Mouse (Mus musculus) CD4-positive, CD25-positive, alpha-beta regulatory T cell, adult 4 months (primary cell): Measurements from ENCODE around the gene Slc2a13. TPM values are rescaled to one million over a fixed set of nuclear protein-coding genes. Genes with fewer than 3 reads are reported as not detected.

Experiments
- ATAC-seq: one replicate; pipeline ENCODE4 v1.8.0; 2017
- polyA plus RNA-seq, 2 experiments: library from polyadenylated mRNA; unstranded; fragments of 100-300 nt; shearing (Covaris generic); gene quantifications; one replicate each; pipeline ENCODE4 v1.2.1; 2017

Gene Slc2a13
- polyA plus RNA-seq, 2 experiments from 2014 or later = not detected

- no peak for ATAC-seq
Observed at GRCm38 (mm10) chr15:91260578-91260977, 312.5 kb downstream of the Slc2a13 start.

- ATAC-seq = no peak
Observed at GRCm38 (mm10) chr15:91257140-91257539, 315.9 kb downstream of the Slc2a13 start.

- ATAC-seq = no peak
Observed at GRCm38 (mm10) chr15:91255308-91255707, 317.8 kb downstream of the Slc2a13 start.

- no peak for ATAC-seq
Observed at GRCm38 (mm10) chr15:91252956-91253355, 320.1 kb downstream of the Slc2a13 start.

GRCm38 (mm10) chr15:91251544-91252408 is 321.3 kb downstream of the Slc2a13 start:
- ATAC-seq = no peak

GRCm38 (mm10) chr15:91250815-91251214 is 322.2 kb downstream of the Slc2a13 start:
- no peak for ATAC-seq

- no peak for ATAC-seq
Observed at GRCm38 (mm10) chr15:91240683-91241335, 332.3 kb downstream of the Slc2a13 start.

GRCm38 (mm10) chr15:91237294-91237693 is 335.8 kb downstream of the Slc2a13 start:
- ATAC-seq = no peak

Other genes with a start within 250 kb of the Slc2a13 start
- gene Lrrk2, start 99.9 kb upstream of the Slc2a13 start, polyA plus RNA-seq = under 1 TPM in 1 of 2 experiments, not detected in 1; 0.37 TPM